Mouse (Mus musculus) MEL (cell line): ENCODE measurements around the gene Wfdc9. TPM values are rescaled to one million over a fixed set of nuclear protein-coding genes. Genes with fewer than 3 reads are reported as not detected.

ENCODE experiments used
- DNase-seq: peaks from one replicate; pipeline ENCODE4 v3.0.0; 2011; ENCODE audit warnings: low read depth, low spot score
- H3K27ac ChIP-seq: 2 replicates; pipeline ENCODE4 v1.5.1; 2012; ENCODE audit warnings: low read depth, mild to moderate bottlenecking, control low read depth, low read length, moderate library complexity; ENCODE audit not compliant: control insufficient read depth
- H3K27me3 ChIP-seq, 2 experiments: fragments of 150-350 bp in 1 of 2; sonication (generic) in 1 of 2; 2 replicates each; pipeline ENCODE4 v1.6.1; 2012; ENCODE audit warnings: low read length in 2 of 2, mild to moderate bottlenecking in 2 of 2, improper control_type of control experiment in 1 of 2, moderate library complexity in 1 of 2; ENCODE audit not compliant: insufficient read depth in 2 of 2, control insufficient read depth in 1 of 2
- H3K36me3 ChIP-seq, 2 experiments: 2 replicates each; pipeline ENCODE4 v1.6.1; 2012 to 2014; ENCODE audit warnings: low read length in 2 of 2, improper control_type of control experiment in 1 of 2, inconsistent platforms in 1 of 2, mild to moderate bottlenecking in 1 of 2; ENCODE audit not compliant: insufficient read depth in 2 of 2, control insufficient read depth in 1 of 2
- H3K4me1 ChIP-seq, 2 experiments: fragments of 150-350 bp in 1 of 2; sonication (generic) in 1 of 2; 2 replicates each; pipeline ENCODE4 v1.6.1; 2012; ENCODE audit warnings: low read length in 2 of 2, improper control_type of control experiment in 1 of 2, mild to moderate bottlenecking in 1 of 2; ENCODE audit not compliant: insufficient read depth in 2 of 2, control insufficient read depth in 1 of 2
- H3K4me3 ChIP-seq, 2 experiments: fragments of 150-350 bp in 1 of 2; sonication (generic) in 1 of 2; 2 replicates each; pipeline ENCODE4 v1.5.1; 2012; ENCODE audit warnings: low read depth in 2 of 2, low read length in 2 of 2, mild to moderate bottlenecking in 2 of 2, moderate library complexity in 2 of 2, control low read depth in 1 of 2, improper control_type of control experiment in 1 of 2; ENCODE audit not compliant: control insufficient read depth in 1 of 2, insufficient read depth in 1 of 2
- H3K79me2 ChIP-seq: 2 replicates; pipeline ENCODE4 v1.6.1; 2012; ENCODE audit warnings: mild to moderate bottlenecking, low read length, moderate library complexity; ENCODE audit not compliant: control insufficient read depth, poor library complexity, insufficient read depth
- H3K9ac ChIP-seq: 2 replicates; pipeline ENCODE4 v1.6.1; 2012; ENCODE audit warnings: low read depth, mild to moderate bottlenecking, control low read depth, low read length, moderate library complexity; ENCODE audit not compliant: control insufficient read depth, poor library complexity, severe bottlenecking
- H3K9me3 ChIP-seq: fragments of 150-350 bp; sonication (generic); replicated peaks from 2 replicates; pipeline ENCODE4 v1.6.1; 2012; ENCODE audit warnings: mild to moderate bottlenecking, low read length, improper control_type of control experiment, moderate library complexity; ENCODE audit not compliant: insufficient read depth
- BHLHE40 ChIP-seq: IDR thresholded peaks from 2 replicates; pipeline ENCODE4 v1.6.1; 2012; ENCODE audit warnings: low read depth, mild to moderate bottlenecking, inconsistent platforms, low read length, improper control_type of control experiment, borderline replicate concordance
- CHD2 ChIP-seq: IDR thresholded peaks from 2 replicates; pipeline ENCODE4 v1.6.1; 2011; ENCODE audit warnings: low read length, improper control_type of control experiment
- CTCF ChIP-seq, 3 experiments: IDR thresholded peaks in 2 of 3; conservative IDR thresholded peaks in 1 of 3; 2 replicates each; pipeline ENCODE4 v1.5.1; 2011 to 2012; ENCODE audit warnings: low read length in 3 of 3, low read depth in 2 of 3, mild to moderate bottlenecking in 2 of 3, improper control_type of control experiment in 1 of 3, inconsistent platforms in 1 of 3, mixed read lengths in 1 of 3, moderate library complexity in 1 of 3; ENCODE audit not compliant: control insufficient read depth in 1 of 3, insufficient read depth in 1 of 3, poor library complexity in 1 of 3, severe bottlenecking in 1 of 3
- E2F4 ChIP-seq: IDR thresholded peaks from 2 replicates; pipeline ENCODE4 v1.6.1; 2011; ENCODE audit warnings: low read depth, low read length, improper control_type of control experiment, borderline replicate concordance
- ELF1 ChIP-seq: IDR thresholded peaks from 2 replicates; pipeline ENCODE4 v1.6.1; 2014; ENCODE audit warnings: low read depth, mild to moderate bottlenecking, inconsistent platforms, low read length, improper control_type of control experiment, moderate library complexity
- HCFC1 ChIP-seq: IDR thresholded peaks from 2 replicates; pipeline ENCODE4 v1.6.1; 2012; ENCODE audit warnings: low read depth, mild to moderate bottlenecking, inconsistent platforms, low read length, improper control_type of control experiment, moderate library complexity
- MAZ ChIP-seq: IDR thresholded peaks from 2 replicates; pipeline ENCODE4 v1.6.1; 2012; ENCODE audit warnings: low read depth, mild to moderate bottlenecking, inconsistent platforms, low read length, improper control_type of control experiment
- MEF2A ChIP-seq: IDR thresholded peaks from 2 replicates; pipeline ENCODE4 v1.6.1; 2014; ENCODE audit warnings: low read depth, mild to moderate bottlenecking, inconsistent platforms, low read length, improper control_type of control experiment; ENCODE audit not compliant: poor library complexity, insufficient replicate concordance, severe bottlenecking; ENCODE audit errors: extremely low read depth
- MXI1 ChIP-seq: IDR thresholded peaks from 2 replicates; pipeline ENCODE4 v1.6.1; 2011; ENCODE audit warnings: mild to moderate bottlenecking, low read depth, low read length, improper control_type of control experiment
- MYB ChIP-seq: IDR thresholded peaks from 2 replicates; pipeline ENCODE4 v1.6.1; 2011; ENCODE audit warnings: mild to moderate bottlenecking, low read depth, low read length, improper control_type of control experiment
- MYC ChIP-seq: IDR thresholded peaks from 2 replicates; pipeline ENCODE4 v1.6.1; 2011; ENCODE audit warnings: low read depth, mild to moderate bottlenecking, low read length, improper control_type of control experiment, moderate library complexity
- NELFE ChIP-seq: IDR thresholded peaks from 2 replicates; pipeline ENCODE4 v1.6.1; 2011; ENCODE audit warnings: low read depth, low read length, improper control_type of control experiment
- RAD21 ChIP-seq: IDR thresholded peaks from 2 replicates; pipeline ENCODE4 v1.6.1; 2011; ENCODE audit warnings: mild to moderate bottlenecking, low read depth, low read length, improper control_type of control experiment
- SIN3A ChIP-seq: IDR thresholded peaks from 2 replicates; pipeline ENCODE4 v1.6.1; 2012; ENCODE audit warnings: low read length, improper control_type of control experiment, inconsistent platforms
- SMC3 ChIP-seq: IDR thresholded peaks from 2 replicates; pipeline ENCODE4 v1.6.1; 2011; ENCODE audit warnings: low read depth, low read length, improper control_type of control experiment
- TAL1 ChIP-seq: IDR thresholded peaks from 2 replicates; pipeline ENCODE4 v1.6.1; 2012; ENCODE audit warnings: mild to moderate bottlenecking, inconsistent platforms, low read length, moderate library complexity, mixed read lengths
- UBTF ChIP-seq: IDR thresholded peaks from 2 replicates; pipeline ENCODE4 v1.6.1; 2012; ENCODE audit warnings: low read depth, mild to moderate bottlenecking, inconsistent platforms, low read length, improper control_type of control experiment, moderate library complexity, borderline replicate concordance; ENCODE audit not compliant: insufficient read depth
- USF1 ChIP-seq: IDR thresholded peaks from 2 replicates; pipeline ENCODE4 v1.6.1; 2014; ENCODE audit warnings: low read depth, mild to moderate bottlenecking, inconsistent platforms, low read length, improper control_type of control experiment, moderate library complexity
- ZC3H11A ChIP-seq: IDR thresholded peaks from 2 replicates; pipeline ENCODE4 v1.6.1; 2012; ENCODE audit warnings: low read depth, mild to moderate bottlenecking, inconsistent platforms, low read length, improper control_type of control experiment
- ZKSCAN1 ChIP-seq: IDR thresholded peaks from 2 replicates; pipeline ENCODE4 v1.6.1; 2012; ENCODE audit warnings: low read depth, mild to moderate bottlenecking, inconsistent platforms, low read length, improper control_type of control experiment, moderate library complexity
- polyA plus RNA-seq, 2 experiments: library from polyadenylated mRNA; stranded (reverse) in 1 of 2; unstranded in 1 of 2; fragments of >175 nt in 1 of 2; fragments of >200 nt in 1 of 2; gene quantifications; 2 replicates each; pipeline versions ENCODE4 v1.2.1 to v1.2.4; 2012; ENCODE audit warnings: low replicate concordance in 2 of 2, low read depth in 1 of 2; ENCODE audit not compliant: insufficient read length in 2 of 2, insufficient read depth in 1 of 2, missing spikeins in 1 of 2
- total RNA-seq: library from RNA; depleted of rRNA; stranded (reverse); fragments of 300-350 nt; gene quantifications from 2 replicates; pipeline ENCODE4 v1.2.3, GENCODE M21; 2012

The Wfdc9 gene
- total and polyA plus RNA-seq, 3 experiments: not detected

DNA sequence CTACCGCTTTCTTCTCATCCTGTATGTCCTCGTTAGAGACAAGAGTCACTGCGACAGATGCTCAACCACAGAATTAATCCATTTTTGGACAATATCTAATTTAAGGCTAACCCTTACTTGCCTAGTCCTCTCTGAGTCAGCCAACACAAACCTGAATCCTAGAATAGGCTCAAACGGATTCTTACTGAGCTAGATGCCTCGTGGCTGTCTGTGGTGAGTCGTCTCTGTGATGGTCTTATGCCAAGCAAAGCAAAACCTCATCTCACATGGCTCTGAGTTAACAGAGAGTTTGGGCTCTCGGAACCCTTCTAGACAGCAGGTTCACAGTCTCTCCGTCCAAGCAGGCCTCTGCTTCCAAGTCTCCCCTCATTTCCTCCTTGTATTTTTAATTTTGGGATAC is 52.0 kb downstream of the Wfdc9 start:
- DNase-seq: no peak
- no peak overlapping the region for H3K4me3 ChIP-seq

DNA sequence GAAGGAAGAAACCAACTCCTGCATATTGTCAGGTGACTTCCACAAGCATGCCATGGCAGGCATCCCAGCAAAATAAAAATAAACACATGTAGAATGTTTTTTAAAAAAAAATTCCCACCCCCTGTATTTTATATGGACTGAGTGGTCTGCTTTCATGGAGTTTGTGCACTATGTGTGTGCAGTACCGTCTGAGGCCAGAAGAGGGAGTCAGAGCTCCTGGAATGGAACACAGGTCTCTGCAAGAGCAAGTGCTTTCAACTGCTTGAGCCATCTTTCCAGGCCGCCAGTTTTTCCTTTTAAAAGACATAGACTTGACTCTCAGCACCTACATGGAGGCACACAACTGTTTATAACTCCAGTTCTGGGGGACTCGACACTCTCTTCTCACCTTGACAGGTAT is 52.9 kb downstream of the Wfdc9 start:
- Histone ChIP-seq H3K9me3 (no peaks in the 10 kb centered on the region), H3K36me3 (no peaks in the 10 kb centered on the region), H3K4me1 (no peaks in the 10 kb centered on the region), H3K27me3 (peaks cover 7 to 10% of the 10 kb centered on the region in 2 experiments), H3K27ac (no peak overlapping the region), H3K4me3 (no peak overlapping the region), H3K79me2 (no peaks in the 10 kb centered on the region), H3K9ac (no peak overlapping the region)
- peak; percentile 7 for DNase-seq
- TF ChIP-seq SIN3A: no peak
- TF ChIP-seq ZC3H11A: peak; percentile 16
- peak; percentile 47 for TF ChIP-seq RAD21
- no peak for TF ChIP-seq ELF1
- no peak for TF ChIP-seq TAL1
- no peak for TF ChIP-seq USF1
- no peak for TF ChIP-seq CHD2
- TF ChIP-seq CTCF (IDR thresholded peaks at IDR 0.05 in 2 of 3, conservative IDR thresholded peaks at IDR 0.05 in 1 of 3; ENCODE audit: control insufficient read depth in 1 of 3, insufficient read depth in 1 of 3, low read depth in 2 of 3, low read length in 3 of 3, poor library complexity in 1 of 3, severe bottlenecking in 1 of 3): peak; percentile 30 to 46 (median 31); a peak in 5 of 6 replicates
- no peak for TF ChIP-seq BHLHE40
- peak; percentile 30 for TF ChIP-seq SMC3
- TF ChIP-seq MXI1: no peak
- TF ChIP-seq MYB: no peak
- TF ChIP-seq UBTF: no peak
- no peak for TF ChIP-seq MEF2A
- TF ChIP-seq MAZ: no peak
- TF ChIP-seq HCFC1: no peak
- TF ChIP-seq E2F4: no peak
- no peak for TF ChIP-seq NELFE

More for the DNA sequence above, 52.0 kb downstream of the Wfdc9 start:
- Histone ChIP-seq H3K27me3 (peaks cover 7 to 10% of the 10 kb centered on the region in 2 experiments), H3K9ac (no peak overlapping the region), H3K79me2 (no peaks in the 10 kb centered on the region), H3K4me1 (no peaks in the 10 kb centered on the region), H3K36me3 (no peaks in the 10 kb centered on the region), H3K27ac (no peak overlapping the region), H3K9me3 (no peaks in the 10 kb centered on the region)
- TF ChIP-seq HCFC1: no peak
- no peak for TF ChIP-seq MYC
- TF ChIP-seq NELFE: no peak
- TF ChIP-seq ZKSCAN1: no peak
- no peak for TF ChIP-seq CTCF (IDR thresholded peaks at IDR 0.05 in 2 of 3, conservative IDR thresholded peaks at IDR 0.05 in 1 of 3; ENCODE audit: control insufficient read depth in 1 of 3, insufficient read depth in 1 of 3, low read depth in 2 of 3, low read length in 3 of 3, poor library complexity in 1 of 3, severe bottlenecking in 1 of 3)
- TF ChIP-seq ZC3H11A: no peak
